Mouse (Mus musculus) lung, adult 18-20 months (tissue): Measurements from ENCODE around the gene Elmo1.

Source experiments
- DNase-seq, 2 experiments: peaks; one replicate each; pipeline ENCODE4 v3.0.0; 2022; ENCODE audit warnings: mixed read lengths in 2 of 2

Gene Elmo1

GRCm38 (mm10) chr13:20090133-20090710 is at the start of gene Elmo1:
Elmo1 (plus strand) TSS chr13:20090596.
- peak; percentile 78 to 79 for DNase-seq

GRCm38 (mm10) chr13:20041169-20041830 is 49.1 kb upstream of the Elmo1 start:
- no peak for DNase-seq

GRCm38 (mm10) chr13:20042856-20043255 is 47.5 kb upstream of the Elmo1 start:
- DNase-seq = no peak

- no peak for DNase-seq
Measured at GRCm38 (mm10) chr13:20045350-20045749, 45.0 kb upstream of the Elmo1 start.

- no peak for DNase-seq
Measured at GRCm38 (mm10) chr13:20045836-20046235, 44.6 kb upstream of the Elmo1 start.

- no peak for DNase-seq
Measured at GRCm38 (mm10) chr13:20046406-20046805, 44.0 kb upstream of the Elmo1 start.

- DNase-seq = no peak
Measured at GRCm38 (mm10) chr13:20047926-20048836, 42.2 kb upstream of the Elmo1 start.

GRCm38 (mm10) chr13:20048837-20049160 is 41.6 kb upstream of the Elmo1 start:
- DNase-seq = no peak

GRCm38 (mm10) chr13:20049654-20050053 is 40.7 kb upstream of the Elmo1 start:
- DNase-seq = no peak

GRCm38 (mm10) chr13:20050149-20050548 is 40.2 kb upstream of the Elmo1 start:
- DNase-seq = no peak

- no peak for DNase-seq
Measured at GRCm38 (mm10) chr13:20057926-20058325, 32.5 kb upstream of the Elmo1 start.

- no peak for DNase-seq
Measured at GRCm38 (mm10) chr13:20061031-20061430, 29.4 kb upstream of the Elmo1 start.

GRCm38 (mm10) chr13:20063331-20063730 is 27.1 kb upstream of the Elmo1 start:
- DNase-seq = no peak

GRCm38 (mm10) chr13:20072043-20072442 is 18.4 kb upstream of the Elmo1 start:
- DNase-seq = no peak

GRCm38 (mm10) chr13:20072994-20073393 is 17.4 kb upstream of the Elmo1 start:
- no peak for DNase-seq

GRCm38 (mm10) chr13:20076521-20076920 is 13.9 kb upstream of the Elmo1 start:
- DNase-seq = no peak

GRCm38 (mm10) chr13:20077237-20077636 is 13.2 kb upstream of the Elmo1 start:
- DNase-seq = no peak

GRCm38 (mm10) chr13:20090711-20091603 is 561 bp downstream of the Elmo1 start:
- DNase-seq = peak; percentile 38 to 47

GRCm38 (mm10) chr13:20091604-20091926 is 1.2 kb downstream of the Elmo1 start:
- no peak for DNase-seq

- peak; percentile 24 to 31 for DNase-seq
Measured at GRCm38 (mm10) chr13:20092301-20092700, 1.9 kb downstream of the Elmo1 start.

- DNase-seq = peak; percentile 70 to 74
Measured at GRCm38 (mm10) chr13:20093307-20094045, 3.1 kb downstream of the Elmo1 start.
